Mouse (Mus musculus) ES-CJ7 (cell line): Measurements from ENCODE around the gene Pcdh15.

ENCODE experiments used
- DNase-seq: peaks from one replicate; pipeline ENCODE4 v3.0.0; 2011; ENCODE audit warnings: low read depth, low spot score

Pcdh15 gene

GRCm38 (mm10) chr10:73098966-73099845 is at the start of gene Pcdh15:
Pcdh15 (plus strand) TSS chr10:73099342.
- DNase-seq, result peak; percentile 21

- no peak for DNase-seq
Measured at GRCm38 (mm10) chr10:73052074-73052473, 47.1 kb upstream of the Pcdh15 start.

- DNase-seq, result no peak
Measured at GRCm38 (mm10) chr10:73059726-73060230, 39.4 kb upstream of the Pcdh15 start.

- no peak for DNase-seq
Measured at GRCm38 (mm10) chr10:73086703-73087102, 12.4 kb upstream of the Pcdh15 start.

GRCm38 (mm10) chr10:73096531-73097135 is 2.5 kb upstream of the Pcdh15 start:
- peak; percentile 80 for DNase-seq

- peak; percentile 29 for DNase-seq
Measured at GRCm38 (mm10) chr10:73097176-73097575, 2.0 kb upstream of the Pcdh15 start.

- peak; percentile 83 for DNase-seq
Measured at GRCm38 (mm10) chr10:73097979-73098378, 1.2 kb upstream of the Pcdh15 start.

GRCm38 (mm10) chr10:73099846-73100241 is 702 bp downstream of the Pcdh15 start:
- DNase-seq, result peak; percentile 37

GRCm38 (mm10) chr10:73103383-73103994 is 4.3 kb downstream of the Pcdh15 start:
- peak; percentile 31 for DNase-seq

- DNase-seq, result peak; percentile 66
Measured at GRCm38 (mm10) chr10:73105893-73106292, 6.8 kb downstream of the Pcdh15 start.

- DNase-seq, result no peak
Measured at GRCm38 (mm10) chr10:73137985-73138384, 38.8 kb downstream of the Pcdh15 start.

GRCm38 (mm10) chr10:73147543-73147942 is 48.4 kb downstream of the Pcdh15 start:
- DNase-seq, result no peak

- DNase-seq, result no peak
Measured at GRCm38 (mm10) chr10:73147978-73148377, 48.8 kb downstream of the Pcdh15 start.

GRCm38 (mm10) chr10:73154544-73154943 is 55.4 kb downstream of the Pcdh15 start:
- DNase-seq, result no peak

GRCm38 (mm10) chr10:73161757-73162156 is 62.6 kb downstream of the Pcdh15 start:
- DNase-seq, result no peak

- DNase-seq, result no peak
Measured at GRCm38 (mm10) chr10:73216001-73216400, 116.9 kb downstream of the Pcdh15 start.

GRCm38 (mm10) chr10:73242294-73242693 is 143.2 kb downstream of the Pcdh15 start:
- no peak for DNase-seq

GRCm38 (mm10) chr10:73280438-73280837 is 181.3 kb downstream of the Pcdh15 start:
- DNase-seq, result no peak

GRCm38 (mm10) chr10:73296456-73296855 is 197.3 kb downstream of the Pcdh15 start:
- no peak for DNase-seq

- DNase-seq, result no peak
Measured at GRCm38 (mm10) chr10:73301951-73302350, 202.8 kb downstream of the Pcdh15 start.

- no peak for DNase-seq
Measured at GRCm38 (mm10) chr10:73306677-73307076, 207.5 kb downstream of the Pcdh15 start.

GRCm38 (mm10) chr10:73326861-73327260 is 227.7 kb downstream of the Pcdh15 start:
- no peak for DNase-seq
